Mouse (Mus musculus) cerebellum, postnatal 36 days (tissue): ENCODE data around the gene 1110051M20Rik.

ENCODE experiments used
- DNase-seq, 2 experiments: peaks; one replicate each; pipeline ENCODE4 v3.0.0; 2021 to 2022; ENCODE audit warnings: mixed read lengths in 2 of 2

The 1110051M20Rik gene

DNA sequence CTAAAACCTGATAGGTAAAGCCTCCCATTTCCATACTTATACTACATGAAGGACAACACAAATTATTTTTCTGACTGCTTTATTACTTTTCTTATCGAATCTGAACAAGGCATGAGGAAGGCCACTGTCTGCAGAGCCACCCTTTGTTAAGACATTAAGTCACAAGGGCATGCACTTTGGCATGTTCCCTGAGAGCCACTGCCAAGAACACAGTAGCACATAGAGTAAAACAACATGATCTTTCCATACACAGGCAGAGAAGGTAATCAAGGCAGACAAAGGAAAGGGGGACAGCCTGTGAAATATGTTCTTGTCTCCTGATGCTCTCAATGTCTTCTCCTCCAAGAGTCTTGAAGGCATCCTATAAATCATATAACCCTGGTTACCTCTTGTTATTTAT, 30.7 kb downstream of the 1110051M20Rik start:
- no peak for DNase-seq

DNA sequence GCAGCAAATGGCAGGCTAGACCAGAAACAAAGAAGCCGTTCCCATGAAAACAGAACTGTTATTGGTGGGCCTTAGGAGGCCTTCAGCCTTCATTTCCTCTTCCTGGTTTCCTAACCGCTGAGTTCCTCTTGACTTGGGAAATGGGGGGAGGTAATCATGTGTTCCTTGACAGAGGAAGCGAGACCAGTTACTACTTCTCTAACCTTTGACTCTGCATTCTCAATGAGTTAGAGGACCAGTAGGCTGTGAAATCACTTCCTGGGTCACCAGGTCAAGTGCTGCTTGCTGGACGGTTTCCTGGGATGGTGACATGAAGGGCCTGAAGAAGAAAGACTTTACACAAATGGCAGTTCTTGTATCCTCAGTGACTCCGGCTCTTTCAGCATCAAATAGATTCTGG, 32.1 kb downstream of the 1110051M20Rik start:
- DNase-seq = no peak

DNA sequence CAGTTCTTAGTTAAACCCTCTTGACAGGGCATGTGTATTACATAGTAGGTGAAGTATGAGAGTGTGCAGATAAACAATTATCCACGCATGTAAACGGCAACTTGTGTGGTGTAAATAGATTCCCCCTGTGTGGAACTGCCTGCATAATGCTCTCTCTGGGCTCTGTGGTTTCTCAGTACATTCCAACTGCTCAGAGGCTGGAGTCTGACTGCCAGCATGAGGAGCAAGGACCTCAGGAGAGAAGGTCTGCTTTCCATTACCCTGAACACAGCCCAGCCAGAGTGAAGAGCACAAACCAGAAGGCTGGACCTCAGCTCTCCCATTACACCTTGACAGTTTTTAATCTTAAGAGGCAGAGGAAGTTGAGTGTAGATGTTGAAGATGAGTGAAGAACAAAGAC, 33.0 kb downstream of the 1110051M20Rik start:
- DNase-seq = no peak

DNA sequence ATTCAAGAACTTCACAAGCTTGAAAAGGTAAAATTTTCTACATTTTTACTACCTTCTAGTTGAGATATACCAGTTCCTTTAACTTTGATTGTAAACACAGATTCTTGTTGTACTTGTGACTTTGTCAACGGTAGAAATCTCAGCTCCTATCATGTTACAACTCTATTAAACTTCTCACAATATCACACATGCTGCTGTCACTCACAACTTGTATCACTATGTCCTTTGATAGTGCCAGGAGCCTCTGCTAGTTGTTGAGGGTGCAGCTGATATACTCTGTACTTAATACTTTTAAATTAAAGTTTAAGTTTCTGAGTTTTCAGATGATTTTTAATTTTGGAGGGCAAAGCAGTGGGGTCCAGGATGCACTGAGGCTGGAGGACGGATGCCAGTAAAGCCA, 36.5 kb downstream of the 1110051M20Rik start:
- DNase-seq = no peak

DNA sequence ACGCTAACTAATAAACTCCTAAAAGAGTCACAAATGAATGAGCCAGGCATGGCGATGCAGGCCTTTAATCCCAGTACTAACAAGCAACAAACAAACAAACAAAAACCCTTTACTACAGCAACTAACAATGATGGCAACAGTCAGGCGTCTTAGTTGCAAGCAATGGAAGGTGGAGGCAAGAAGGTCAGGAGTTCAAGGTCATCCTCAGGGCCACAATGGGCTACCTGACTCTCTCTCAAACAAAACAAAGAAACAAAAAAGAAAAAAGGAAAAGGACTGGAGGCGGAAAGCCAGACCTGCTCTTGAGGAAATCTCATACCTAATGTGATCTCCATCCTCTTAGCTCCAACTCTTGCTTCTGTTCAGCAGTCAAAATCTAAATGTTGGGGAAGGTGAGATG, 39.4 kb downstream of the 1110051M20Rik start:
- no peak for DNase-seq

DNA sequence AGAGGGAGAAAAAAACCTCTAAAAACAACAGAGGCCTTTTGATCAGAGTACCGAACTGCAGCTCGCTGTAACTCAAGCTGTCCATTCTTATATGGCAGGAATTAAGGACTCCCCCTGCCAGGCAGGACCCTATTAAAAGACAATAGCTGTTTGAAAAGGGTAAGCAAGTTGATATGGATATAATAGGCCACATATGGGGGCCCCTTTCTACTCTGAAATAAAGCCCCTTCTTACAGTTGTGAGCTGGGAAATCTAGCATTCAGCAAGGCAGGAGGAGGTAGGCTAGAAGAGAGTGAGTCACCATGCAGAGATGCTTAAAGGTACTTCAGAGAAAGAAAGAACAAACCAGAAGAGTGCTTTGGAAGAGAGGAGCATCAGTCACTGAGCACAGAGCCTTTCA, 44.8 kb downstream of the 1110051M20Rik start:
- no peak for DNase-seq

DNA sequence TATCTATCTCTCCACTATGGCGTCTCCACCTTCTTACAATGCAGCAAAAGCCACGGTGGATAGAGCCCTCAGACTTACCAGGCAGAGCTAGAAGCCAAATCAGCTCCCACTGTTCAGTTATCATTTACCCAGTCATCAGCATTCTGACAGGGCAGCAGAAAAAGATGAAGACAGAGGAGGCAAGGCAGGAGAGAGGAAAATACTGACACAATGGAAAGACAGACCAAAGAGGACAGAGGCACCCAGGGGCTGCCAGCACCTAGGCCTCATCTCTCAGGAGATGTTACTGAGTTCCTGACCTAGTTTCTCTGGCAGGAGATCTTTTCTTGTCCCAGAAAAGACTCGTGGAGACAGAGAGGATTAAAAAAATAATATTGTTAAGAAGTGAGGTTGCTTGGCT, 45.3 kb downstream of the 1110051M20Rik start:
- no peak for DNase-seq

DNA sequence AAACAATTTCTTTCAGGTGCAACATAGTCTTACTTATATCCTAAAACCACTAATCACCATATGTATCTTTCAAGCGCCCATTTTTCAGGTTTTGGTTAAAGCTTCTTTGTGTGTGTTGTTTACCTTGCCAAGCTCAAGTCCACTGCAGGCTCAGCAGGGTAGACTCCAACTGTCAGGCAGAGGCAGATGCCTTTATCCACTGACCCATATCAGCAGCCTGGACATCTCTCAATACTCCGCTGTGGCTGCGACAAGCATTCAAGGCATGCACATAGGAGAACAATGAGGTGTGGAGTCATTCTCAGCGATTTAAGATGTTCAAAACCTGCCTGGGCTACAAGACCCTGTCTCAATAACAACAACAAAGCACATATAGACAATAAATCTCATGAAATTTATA, 50.4 kb downstream of the 1110051M20Rik start:
- peak; percentile 15 to 24 for DNase-seq

DNA sequence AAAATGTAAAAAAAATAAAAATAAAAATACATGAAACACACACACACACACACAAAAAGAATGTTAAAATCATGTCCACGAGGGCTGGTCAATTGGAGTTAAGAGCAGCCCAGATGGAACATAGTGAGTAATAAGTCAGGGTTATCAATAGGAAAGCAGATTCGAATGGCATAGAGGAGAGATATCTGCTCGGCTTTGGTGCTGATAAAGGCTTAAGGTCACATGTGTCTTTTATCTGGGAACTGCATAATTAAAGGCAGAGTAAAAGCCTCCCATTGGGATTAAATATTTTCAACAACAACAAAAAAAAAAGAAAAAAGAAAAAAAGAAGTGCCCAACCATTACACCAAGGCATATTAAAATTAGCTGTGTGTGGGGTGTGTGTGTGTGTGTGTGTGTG, 55.8 kb downstream of the 1110051M20Rik start:
- no peak for DNase-seq

DNA sequence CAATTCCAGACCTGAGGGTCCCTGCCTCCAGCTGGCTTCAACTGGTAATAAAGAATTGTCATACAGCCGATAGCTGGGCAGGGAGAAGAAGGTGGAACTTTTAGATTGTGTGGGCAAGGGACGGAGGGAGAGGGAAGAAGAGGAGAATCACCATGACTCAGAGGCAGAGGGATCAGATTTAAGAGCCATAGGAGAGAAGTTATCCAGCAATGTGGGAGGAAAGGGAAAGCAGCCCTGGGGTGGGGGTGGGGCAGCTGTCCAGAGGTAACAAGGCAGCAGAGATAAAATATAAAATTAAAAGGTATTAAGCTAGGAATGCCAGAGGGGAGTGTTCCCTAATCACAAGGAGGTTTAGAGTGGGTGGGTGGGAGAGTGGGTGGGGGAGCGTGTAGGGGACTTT, 56.2 kb downstream of the 1110051M20Rik start:
- no peak for DNase-seq

DNA sequence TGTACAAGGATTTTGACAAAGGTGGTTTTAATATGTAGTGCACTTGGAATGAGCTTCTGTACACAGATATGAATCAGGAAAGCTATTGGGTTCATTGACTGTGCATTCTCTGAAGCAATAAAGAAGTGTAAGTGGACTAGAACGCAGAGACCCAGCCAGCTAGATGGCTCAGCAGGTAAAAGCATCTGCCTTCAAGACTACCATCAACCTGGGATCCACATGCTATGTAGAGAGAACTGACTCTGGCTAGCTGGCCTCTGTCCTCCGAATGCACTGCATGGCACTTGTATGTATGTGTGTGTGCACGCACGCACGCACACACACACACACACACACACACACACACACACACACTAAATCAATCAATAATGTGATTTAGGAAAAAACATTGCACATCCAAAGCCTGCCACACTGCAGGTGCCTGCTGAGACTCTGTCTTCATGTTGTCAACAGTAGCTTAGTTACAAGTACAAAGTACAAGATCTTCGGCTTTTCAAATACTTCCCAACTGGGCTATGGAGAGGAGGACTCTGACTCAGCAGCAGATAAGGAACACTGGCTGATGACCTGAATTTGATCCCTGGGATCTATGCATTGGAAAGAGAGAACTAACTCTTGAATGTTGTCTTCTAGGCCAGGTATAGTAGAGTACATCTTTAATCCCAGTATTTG, 57.1 kb downstream of the 1110051M20Rik start:
- DNase-seq = no peak

DNA sequence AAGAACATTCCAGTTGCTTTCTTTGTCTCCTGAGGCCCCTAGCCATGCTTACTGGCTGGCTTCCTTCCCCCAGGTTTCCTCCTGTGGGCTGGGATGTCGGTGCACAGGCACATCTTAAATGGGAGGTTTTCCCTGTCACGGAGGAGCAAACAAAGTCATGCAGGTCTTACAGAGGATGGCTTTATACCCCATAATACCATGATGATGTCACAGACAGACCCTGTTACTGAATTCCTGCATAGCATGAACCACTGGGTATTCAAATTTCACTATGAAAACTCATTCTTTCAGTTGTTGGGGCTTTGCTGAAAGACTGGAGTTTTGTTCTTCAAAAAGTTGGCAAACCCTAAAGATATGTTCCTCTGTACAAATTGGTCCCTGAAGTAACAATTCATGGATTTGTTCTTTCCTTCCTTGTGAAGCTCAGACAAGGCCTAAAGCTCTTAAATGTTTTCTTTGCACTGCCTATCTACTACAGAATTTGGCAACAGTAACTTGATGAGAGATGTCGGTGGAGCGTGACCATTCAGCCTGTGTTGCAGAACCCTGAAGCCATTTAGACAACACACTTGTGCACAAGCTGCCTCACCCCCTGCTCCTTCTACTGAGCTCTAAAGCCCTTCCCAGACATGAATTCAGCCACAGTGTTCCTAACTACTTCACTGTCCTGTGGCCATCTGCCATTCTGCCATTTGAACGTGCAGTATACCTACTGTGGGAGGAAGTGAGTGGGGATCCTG, 57.8 kb downstream of the 1110051M20Rik start:
- DNase-seq = no peak

DNA sequence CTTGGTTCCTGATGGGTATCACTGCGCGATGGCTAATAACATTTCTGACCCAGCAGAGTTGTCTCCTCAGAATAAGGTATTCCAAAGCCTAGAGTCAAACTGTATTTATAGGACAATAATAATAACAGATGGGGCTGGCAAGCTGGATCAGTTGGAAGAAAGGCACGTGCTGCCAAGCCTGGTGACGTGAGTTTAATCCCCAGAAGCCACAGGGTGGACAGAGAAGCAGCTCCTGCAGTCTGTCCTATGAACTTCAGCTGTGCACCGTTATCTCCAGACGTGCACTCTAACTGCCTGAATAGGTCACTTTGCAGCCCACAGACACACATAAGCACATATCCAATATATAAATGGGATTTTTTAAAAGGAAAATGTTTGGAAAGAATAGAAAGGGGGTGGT, 61.2 kb downstream of the 1110051M20Rik start:
- DNase-seq = peak; percentile 39 to 43

DNA sequence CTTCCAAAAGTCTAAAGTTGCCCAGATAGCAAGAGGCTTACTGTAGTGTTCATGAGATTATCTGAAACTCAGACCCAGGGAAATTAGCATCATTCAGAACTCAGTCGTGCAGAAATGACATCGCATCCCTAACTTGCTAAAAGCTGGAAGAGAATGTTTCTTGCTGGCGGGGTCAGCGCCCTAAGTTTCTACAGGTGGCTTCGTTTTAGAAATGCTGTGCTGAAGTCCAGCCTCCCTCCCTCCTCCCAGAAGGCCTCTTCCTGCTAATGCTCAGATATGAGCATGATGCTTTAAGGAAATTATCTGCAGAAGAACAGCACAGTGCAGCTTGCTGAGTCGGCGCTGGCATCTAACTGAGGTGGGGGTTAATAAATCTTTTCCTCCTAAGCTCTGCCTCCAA, 67.5 kb downstream of the 1110051M20Rik start:
- no peak for DNase-seq

DNA sequence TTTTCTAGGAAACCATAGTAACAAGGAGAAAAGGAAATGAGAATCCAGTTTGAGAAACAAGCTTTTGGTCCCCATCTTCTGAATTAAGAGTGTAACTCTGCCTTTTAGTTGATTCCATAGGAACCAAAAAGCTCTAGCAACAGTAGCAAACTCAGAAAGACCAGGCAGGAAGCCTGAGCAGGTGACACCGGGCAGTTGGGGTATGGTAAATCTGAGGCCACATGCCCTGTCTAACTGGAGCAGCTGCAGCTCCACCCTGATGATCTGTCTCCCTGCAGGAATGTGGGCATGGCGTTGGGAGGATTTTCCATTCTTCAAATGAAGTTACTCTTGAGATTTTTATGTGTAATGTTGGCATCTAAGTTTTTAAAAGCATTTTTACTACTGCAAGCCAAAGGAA, 74.2 kb downstream of the 1110051M20Rik start:
- DNase-seq = no peak

DNA sequence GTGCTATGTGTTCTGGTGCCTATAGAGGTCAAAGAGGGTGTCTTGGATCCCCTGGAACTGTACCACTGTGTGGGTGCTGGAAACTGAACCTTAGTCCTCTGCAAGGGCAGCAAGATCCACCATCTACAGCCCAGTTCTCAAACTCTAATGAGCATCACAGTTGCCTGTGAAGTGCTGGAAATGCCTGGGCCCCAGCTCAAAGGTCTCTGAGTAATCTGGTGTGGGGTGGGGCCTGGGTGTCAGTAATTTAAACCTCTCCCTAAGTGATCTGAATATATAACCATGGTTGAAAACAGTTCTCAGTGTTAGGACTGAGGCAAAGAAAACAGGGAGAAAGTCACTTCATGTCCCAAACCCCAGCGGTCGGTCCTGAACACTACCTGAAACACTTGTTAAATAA, 81.2 kb downstream of the 1110051M20Rik start:
- no peak for DNase-seq

DNA sequence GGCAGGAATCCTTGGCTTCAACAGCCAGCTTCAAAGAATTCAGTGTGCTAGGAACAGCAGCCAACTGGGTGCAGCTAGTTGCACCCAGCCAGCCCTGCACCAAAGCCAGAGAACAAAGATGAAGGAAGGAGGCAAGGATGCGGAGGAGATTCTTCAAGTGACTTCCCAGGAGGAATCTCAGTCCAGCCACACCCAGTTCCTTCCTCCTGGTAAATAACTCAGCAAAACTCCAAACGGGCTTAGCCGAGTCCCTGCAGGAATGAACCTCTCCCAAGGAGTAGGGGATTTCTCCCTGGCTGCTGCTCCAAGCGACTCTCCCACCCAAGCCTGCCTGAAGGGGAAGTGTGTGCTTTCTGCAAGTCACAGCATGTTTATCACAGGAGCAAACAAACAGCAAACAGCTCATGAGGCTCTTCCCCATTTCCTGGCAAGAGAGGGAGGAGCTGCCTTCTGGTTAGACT, 83.4 kb downstream of the 1110051M20Rik start:
- DNase-seq = no peak

DNA sequence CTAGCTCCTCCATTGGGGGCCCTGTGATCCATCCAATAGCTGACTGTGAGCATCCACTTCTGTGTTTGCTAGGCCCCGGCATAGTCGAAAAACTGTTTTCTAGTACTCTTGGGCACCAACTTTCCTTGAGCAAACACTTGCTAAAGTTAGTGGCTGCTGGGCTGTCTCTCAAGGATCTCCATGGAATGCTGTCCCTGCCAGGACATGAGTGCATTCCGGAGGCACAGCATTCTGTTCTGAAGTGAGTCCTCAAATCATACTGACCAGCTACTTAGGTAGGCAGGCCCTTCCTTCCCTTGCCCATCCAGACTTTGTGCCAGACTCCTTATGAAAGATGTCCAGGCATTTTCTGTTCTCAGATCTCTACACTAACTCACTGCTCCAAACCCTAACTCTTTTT, 88.7 kb downstream of the 1110051M20Rik start:
- DNase-seq = no peak

DNA sequence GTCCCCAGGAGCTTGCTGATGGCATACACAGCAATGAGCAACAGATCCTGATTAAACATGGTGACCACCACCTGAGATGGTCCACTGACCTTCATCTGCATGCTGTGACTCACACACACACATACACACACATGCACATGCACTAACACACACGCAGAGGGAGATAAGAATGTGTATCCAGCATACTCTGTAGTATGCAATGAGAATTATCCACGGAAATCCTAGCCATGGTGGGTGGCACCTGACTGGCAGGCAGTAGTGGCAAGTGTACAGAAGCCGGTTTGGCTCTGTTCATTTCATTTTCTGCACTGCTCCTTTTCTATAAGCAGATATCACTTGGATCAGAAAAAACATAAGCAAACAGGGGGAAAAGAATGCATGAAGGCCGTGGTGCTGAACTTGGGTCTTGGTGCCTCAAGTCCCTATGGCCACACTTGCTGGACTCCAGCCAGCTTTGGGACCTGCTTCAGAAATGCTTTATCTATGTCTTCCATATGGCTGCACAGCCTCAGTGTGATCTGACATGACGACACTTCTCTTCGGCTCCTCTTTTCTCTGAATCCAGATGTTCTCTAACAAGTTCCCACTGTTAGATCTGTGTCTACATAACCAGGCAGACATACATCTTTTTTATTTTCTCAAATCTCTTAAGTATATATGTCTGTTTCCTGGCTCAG, 89.6 kb downstream of the 1110051M20Rik start:
- no peak for DNase-seq

DNA sequence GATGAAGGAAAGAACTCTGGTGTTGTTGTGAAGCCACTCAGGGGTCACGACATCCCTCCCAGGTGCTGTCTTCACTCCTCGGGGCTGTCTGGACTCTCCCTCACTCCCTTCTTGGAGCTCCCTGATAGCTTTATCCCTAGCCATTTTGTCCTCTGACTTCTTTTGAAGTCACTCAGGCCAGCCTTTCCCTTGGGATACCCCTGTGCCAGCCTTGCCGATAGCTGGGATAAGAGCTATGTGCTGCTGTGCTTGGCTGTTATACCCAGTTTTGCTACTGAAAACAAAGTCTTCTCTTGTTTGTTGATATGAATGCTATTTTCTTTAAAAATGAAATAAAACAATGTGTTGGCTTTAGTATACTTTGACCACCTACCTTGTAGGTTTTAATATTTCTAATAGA, 90.7 kb downstream of the 1110051M20Rik start:
- no peak for DNase-seq

DNA sequence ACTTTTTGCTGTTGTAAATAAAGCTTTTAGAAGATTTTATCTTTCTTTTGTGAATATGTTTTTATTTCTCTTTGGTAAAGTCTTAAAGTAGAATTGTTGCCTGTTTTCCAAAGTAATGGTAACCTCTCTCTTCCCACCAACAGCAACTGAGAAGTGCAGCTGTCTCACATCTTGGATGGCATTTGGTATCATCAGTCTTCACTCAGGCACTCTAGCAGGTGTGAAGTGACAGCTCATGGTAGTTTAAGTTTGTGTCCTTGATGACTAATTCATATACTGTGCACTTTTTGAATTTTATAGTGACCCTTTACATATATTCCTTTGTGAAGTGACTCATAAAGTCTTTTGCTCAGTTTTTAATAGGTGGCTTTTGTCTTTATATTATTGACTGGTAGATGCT, 92.7 kb downstream of the 1110051M20Rik start:
- no peak for DNase-seq

DNA sequence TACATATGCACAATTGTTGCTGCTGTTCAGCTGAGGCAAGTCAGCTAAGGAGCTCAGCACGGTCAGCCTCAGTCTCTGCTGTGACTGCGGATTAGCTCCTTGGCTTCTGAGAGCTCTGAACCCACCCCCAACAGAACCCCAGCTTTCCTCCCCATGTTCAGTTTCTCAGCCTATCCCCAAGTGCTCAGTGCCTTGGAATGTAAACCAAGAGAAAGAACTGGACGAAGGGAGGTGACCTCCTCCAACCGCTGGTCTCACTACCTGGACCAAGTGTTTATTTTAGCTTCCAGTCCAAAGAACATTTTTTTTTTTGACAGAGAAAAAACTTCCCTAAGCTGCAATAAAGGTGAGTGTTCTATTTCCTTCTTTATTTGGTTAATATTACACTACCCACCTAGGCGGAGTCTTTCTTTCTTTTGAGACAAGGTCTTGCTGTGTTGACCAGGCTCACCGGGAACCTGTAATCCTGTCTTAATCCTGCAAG, 94.5 kb downstream of the 1110051M20Rik start:
- no peak for DNase-seq

DNA sequence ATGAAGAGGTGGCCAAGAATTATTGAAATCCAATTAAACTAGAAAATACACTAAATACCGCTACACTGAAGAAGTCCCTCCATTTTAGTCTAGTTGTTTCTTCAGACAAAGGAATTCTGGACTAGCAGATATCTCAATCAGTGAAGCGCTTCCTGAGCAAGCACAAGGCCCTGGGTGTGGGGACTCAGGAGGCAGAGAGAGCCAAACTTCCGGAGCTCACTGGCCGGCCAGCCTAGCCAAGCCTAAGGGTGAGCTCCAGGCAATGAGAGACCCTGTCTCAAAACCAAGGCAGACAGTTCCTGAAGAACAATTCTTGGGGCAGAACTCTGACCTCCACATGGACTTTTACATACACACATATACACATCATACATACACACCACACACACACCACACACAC, 95.6 kb downstream of the 1110051M20Rik start:
- DNase-seq = no peak

DNA sequence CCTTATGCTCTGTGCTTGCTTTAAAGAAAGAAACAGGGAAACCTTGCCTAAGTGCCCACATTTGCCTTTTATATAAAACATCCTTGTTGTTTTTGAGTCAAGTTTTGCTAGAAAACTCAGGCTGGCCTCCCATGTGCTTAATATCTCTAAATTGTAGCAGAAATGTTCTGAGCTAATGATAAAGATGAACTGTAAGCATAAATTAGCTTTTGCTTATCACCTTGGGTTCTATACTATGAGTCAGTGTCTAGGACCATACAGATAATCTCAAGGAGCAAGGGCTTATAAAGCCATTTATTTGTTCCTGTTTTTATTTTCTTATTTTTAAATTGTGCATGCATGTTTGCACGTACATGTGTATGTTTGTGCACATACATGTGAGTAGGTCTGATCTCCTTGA, 98.9 kb downstream of the 1110051M20Rik start:
- DNase-seq = no peak
